Mouse (Mus musculus): ENCODE results near the gene Gvin1.

DNA sequence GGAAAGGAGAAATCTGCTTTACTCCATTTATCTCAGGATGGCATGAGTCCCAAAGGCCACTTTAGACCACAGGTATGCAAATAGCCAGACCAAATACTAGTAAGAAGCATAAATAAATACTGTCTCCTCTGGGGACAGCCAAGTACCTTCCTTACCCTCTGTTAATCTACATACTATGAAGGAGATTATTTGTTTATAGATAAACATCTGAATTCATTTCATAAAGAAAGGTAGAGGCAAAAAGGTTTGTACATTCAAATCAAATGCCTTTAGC is 22.0 kb upstream of the Gvin1 start:
- TF ChIP-seq CTCF (IDR thresholded peaks at IDR 0.05; ENCODE audit: control insufficient read depth, insufficient read depth, insufficient replicate concordance, low read depth, low read length): no peak
- TF ChIP-seq POLR2A (IDR thresholded peaks at IDR 0.05; ENCODE audit: control insufficient read depth, low read depth, low read length): no peak

All from testis, adult 2 months (tissue).